ENCODE assay signal across 12 mouse cellular contexts in the genomic region with DNA sequence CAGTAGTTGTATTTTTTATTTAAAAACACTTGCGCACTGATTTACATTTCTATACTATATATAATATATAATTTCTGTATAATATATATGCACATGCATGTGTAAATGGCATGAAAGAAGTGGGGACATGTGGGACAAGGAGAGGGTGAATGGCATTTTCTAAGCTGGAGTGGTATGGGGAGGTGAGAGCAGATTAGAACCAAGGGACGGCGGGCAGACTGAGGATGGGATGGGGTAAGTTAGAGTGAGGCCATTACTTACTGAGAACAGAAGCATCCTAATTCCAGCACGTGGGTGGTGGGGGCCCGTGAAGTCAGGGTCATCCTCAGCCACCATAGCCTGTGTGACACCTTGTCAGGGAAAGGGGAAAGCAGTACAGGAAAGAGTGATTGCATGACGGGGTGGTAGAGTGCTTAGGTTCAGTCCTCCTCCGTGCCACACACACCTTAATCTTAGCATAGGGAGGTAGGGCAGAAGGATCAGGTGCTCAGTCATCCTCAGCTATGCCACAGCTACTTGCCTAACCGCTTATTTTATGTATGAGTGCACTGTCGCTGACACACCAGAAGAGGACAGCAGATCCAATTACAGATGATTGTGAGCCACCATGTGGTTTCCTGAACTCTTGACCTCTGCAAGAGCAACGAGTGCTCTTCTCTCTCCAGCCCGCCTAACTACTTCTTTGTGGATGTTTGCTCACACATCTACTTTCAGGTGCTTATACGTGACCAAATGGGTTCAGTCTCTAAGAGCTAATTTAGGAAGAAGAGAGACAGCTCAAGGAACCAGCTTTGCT. TPM values are rescaled to one million over a fixed set of nuclear protein-coding genes. Genes with fewer than 3 reads are reported as not detected.
DNase-seq lines count a peak whose midpoint lies in the region; ATAC-seq and TF ChIP-seq lines count a peak whose summit lies in the region.
"Had no signal": no experiment of that assay in that cellular context is flagged by ENCODE, and none has a peak within 500 bp of the region (broad histone marks: within the 10 kb centered on the region; RNA-seq: fewer than 3 reads in every experiment).

No protein-coding gene starts in this region.

- peak; percentile 55 for ATAC-seq in forebrain, postnatal 0 days
- no peak; the same call in 1 of the 2 replicates for ATAC-seq in midbrain, embryonic 14.5 days (ENCODE audit: low FRiP score, low TSS enrichment)
- ATAC-seq in megakaryocyte progenitor cell, adult 5-6 weeks (replicated peaks; ENCODE audit: poor library complexity), result no peak

- TF ChIP-seq EP300 in heart, adult 2 months (IDR thresholded peaks at IDR 0.05; ENCODE audit: insufficient read depth, low read depth, low read length), result no peak

- H3K9me3 ChIP-seq in heart, embryonic 10.5 days, result no peaks in the 10 kb centered on the region
- no peaks in the 10 kb centered on the region for H3K9me3 ChIP-seq in forebrain, postnatal 0 days (ENCODE audit: low read length)
- no peaks in the 10 kb centered on the region for H3K9me3 ChIP-seq in midbrain, embryonic 14.5 days (ENCODE audit: control insufficient read depth, low read length)

- peak; percentile 32 for TF ChIP-seq CTCF in heart, adult 2 months (IDR thresholded peaks at IDR 0.05)
- peak; percentile 53; the same call in 1 of the 2 replicates for TF ChIP-seq CTCF in forebrain, postnatal 0 days (IDR thresholded peaks at IDR 0.05; ENCODE audit: low read depth)

- H3K4me1 ChIP-seq in heart, adult 2 months (ENCODE audit: control insufficient read depth, insufficient read depth, low read length), result no peaks in the 10 kb centered on the region
- peaks cover 5% of the 10 kb centered on the region; the same call in 1 of the 2 replicates for H3K4me1 ChIP-seq in heart, embryonic 10.5 days
- H3K4me1 ChIP-seq in forebrain, postnatal 0 days (ENCODE audit: insufficient read depth), result no peaks in the 10 kb centered on the region
- H3K4me1 ChIP-seq in midbrain, embryonic 14.5 days (ENCODE audit: control insufficient read depth, insufficient read depth, low read length), result no peaks in the 10 kb centered on the region

- DNase-seq in heart, adult 2 months, result no peak
- DNase-seq in heart, embryonic 10.5 days (ENCODE audit: low spot score), result no peak
- DNase-seq in A20 (ENCODE audit: low read depth, low spot score), result peak; percentile 9
- peak; percentile 18 for DNase-seq in forebrain, postnatal 0 days
- peak; percentile 3 for DNase-seq in midbrain, embryonic 14.5 days
- no peak for DNase-seq in right cerebral cortex, postnatal 25 days
- no peak for DNase-seq in cerebellum, adult 11-12 months

- H3K79me2 ChIP-seq in heart, adult 2 months (replicated peaks; ENCODE audit: control insufficient read depth, insufficient read depth, low read length), result no peaks in the 10 kb centered on the region

- H3K27ac ChIP-seq in heart, adult 2 months, result no peak overlapping the region
- no peak overlapping the region for H3K27ac ChIP-seq in heart, embryonic 10.5 days
- no peak overlapping the region for H3K27ac ChIP-seq in forebrain, postnatal 0 days (ENCODE audit: low read depth, low read length)
- H3K27ac ChIP-seq in midbrain, embryonic 14.5 days (replicated peaks; ENCODE audit: low read depth, low read length), result no peak overlapping the region

- WGBS in heart, adult 2 months, result 68% methylated on average over 12 of the region's 12 CpGs
- WGBS in heart, embryonic 10.5 days, result 59% methylated on average over 12 of the region's 12 CpGs
- WGBS in forebrain, postnatal 0 days, result 67% methylated on average over 12 of the region's 12 CpGs
- WGBS in midbrain, embryonic 14.5 days, result 72% methylated on average over 12 of the region's 12 CpGs

- intact Hi-C loops in heart, adult 2 months (cut with DNase I), result no loop called here

- H3K4me2 ChIP-seq in forebrain, postnatal 0 days (ENCODE audit: low read depth), result no peak overlapping the region
- no peak overlapping the region for H3K4me2 ChIP-seq in midbrain, embryonic 14.5 days (ENCODE audit: low read length)

- H3K4me3 ChIP-seq in heart, adult 2 months, result no peak overlapping the region
- H3K4me3 ChIP-seq in heart, embryonic 10.5 days, result no peak overlapping the region
- no peak overlapping the region for H3K4me3 ChIP-seq in forebrain, postnatal 0 days (ENCODE audit: low read depth, low read length)
- no peak overlapping the region for H3K4me3 ChIP-seq in midbrain, embryonic 14.5 days (replicated peaks; ENCODE audit: low read depth, low read length)
- H3K4me3 ChIP-seq: erythroblast, embryonic 14.5 days had no signal

- H3K36me3 ChIP-seq in heart, adult 2 months (ENCODE audit: control insufficient read depth, insufficient read depth, low read length), result peaks cover 3% of the 10 kb centered on the region
- H3K36me3 ChIP-seq in heart, embryonic 10.5 days, result peaks cover 32% of the 10 kb centered on the region
- peaks cover 24% of the 10 kb centered on the region for H3K36me3 ChIP-seq in forebrain, postnatal 0 days (ENCODE audit: insufficient read depth)
- H3K36me3 ChIP-seq in midbrain, embryonic 14.5 days (ENCODE audit: control insufficient read depth, insufficient read depth, low read length), result peaks cover 35% of the 10 kb centered on the region

- H3K27me3 ChIP-seq in heart, adult 2 months (ENCODE audit: control insufficient read depth, insufficient read depth, low read length), result no peaks in the 10 kb centered on the region
- no peaks in the 10 kb centered on the region for H3K27me3 ChIP-seq in heart, embryonic 10.5 days (ENCODE audit: insufficient read depth, poor library complexity, severe bottlenecking)
- H3K27me3 ChIP-seq in forebrain, postnatal 0 days (ENCODE audit: insufficient read depth, low read length), result no peaks in the 10 kb centered on the region
- H3K27me3 ChIP-seq in midbrain, embryonic 14.5 days (ENCODE audit: control insufficient read depth, insufficient read depth, low read length), result no peaks in the 10 kb centered on the region

- no peak for TF ChIP-seq POLR2A in heart, adult 2 months (IDR thresholded peaks at IDR 0.05; ENCODE audit: insufficient read depth, low read depth, low read length)

- H3K9ac ChIP-seq in heart, adult 2 months (ENCODE audit: low read depth, low read length), result no peak overlapping the region
- no peak overlapping the region for H3K9ac ChIP-seq in forebrain, postnatal 0 days
- H3K9ac ChIP-seq in midbrain, embryonic 14.5 days (replicated peaks; ENCODE audit: low read length), result no peak overlapping the region

RNA-seq across cellular contexts. Expression of a gene that starts 9.3 kb away (rescaled TPM):
- not detected for total RNA-seq in heart, adult 2 months (2021)
- polyA plus RNA-seq in heart, adult 2 months (2012; rRNA removed), result not detected in 2 replicates
- not detected in 2 replicates for polyA plus RNA-seq in heart, embryonic 10.5 days (2016; fragmentation: Nextera tagmentation; extraction: Ambion mirVana)
- total RNA-seq in forebrain, postnatal 0 days (2014; rRNA removed), result not detected in 2 replicates
- polyA plus RNA-seq in forebrain, postnatal 0 days (2015; fragmentation: Nextera tagmentation; extraction: Ambion mirVana), result not detected in 2 replicates
- polyA plus RNA-seq in midbrain, embryonic 14.5 days (2014; fragmentation: Nextera tagmentation; extraction: Ambion mirVana), result not detected in 2 replicates
- total RNA-seq in megakaryocyte progenitor cell, adult 5-6 weeks (2015), result not detected in 2 replicates
- total RNA-seq in megakaryocyte progenitor cell, adult 5-6 weeks (2017), result not detected in 2 replicates
- total RNA-seq: left cerebral cortex, postnatal 25 days had no signal
- polyA plus RNA-seq: brain, embryonic 14.5 days; erythroblast, embryonic 14.5 days; heart, postnatal 0 days had no signal

RNA-seq across cellular contexts. Expression of a gene that starts 28.6 kb away (rescaled TPM):
- total RNA-seq in heart, adult 2 months (2021), result 10 to 100 TPM; 11.5 to 12.9 TPM
- 14.2 and 15.2 TPM in 2 replicates for polyA plus RNA-seq in heart, adult 2 months (2012; rRNA removed)
- 2.3 and 4.6 TPM in 2 replicates for polyA plus RNA-seq in heart, embryonic 10.5 days (2016; fragmentation: Nextera tagmentation; extraction: Ambion mirVana)
- total RNA-seq in forebrain, postnatal 0 days (2014; rRNA removed), result 1.0 and 2.1 TPM in 2 replicates
- polyA plus RNA-seq in forebrain, postnatal 0 days (2015; fragmentation: Nextera tagmentation; extraction: Ambion mirVana), result 2.5 and 3.9 TPM in 2 replicates
- 55.8 and 59.8 TPM in 2 replicates for polyA plus RNA-seq in midbrain, embryonic 14.5 days (2014; fragmentation: Nextera tagmentation; extraction: Ambion mirVana)
- not detected in 2 replicates for total RNA-seq in megakaryocyte progenitor cell, adult 5-6 weeks (2015)
- total RNA-seq in megakaryocyte progenitor cell, adult 5-6 weeks (2017), result not detected in 2 replicates
- polyA plus RNA-seq: erythroblast, embryonic 14.5 days had no signal

RNA-seq across cellular contexts. Expression of a gene that starts 29.3 kb away (rescaled TPM):
- total RNA-seq in heart, adult 2 months (2021), result 10 to 100 TPM; 30.4 to 44.1 TPM
- polyA plus RNA-seq in heart, adult 2 months (2012; rRNA removed), result 17.6 and 29.4 TPM in 2 replicates
- polyA plus RNA-seq in heart, embryonic 10.5 days (2016; fragmentation: Nextera tagmentation; extraction: Ambion mirVana), result 13.9 and 23.7 TPM in 2 replicates
- total RNA-seq in forebrain, postnatal 0 days (2014; rRNA removed), result 3.8 and 4.7 TPM in 2 replicates
- polyA plus RNA-seq in forebrain, postnatal 0 days (2015; fragmentation: Nextera tagmentation; extraction: Ambion mirVana), result 2.4 and 2.7 TPM in 2 replicates
- polyA plus RNA-seq in midbrain, embryonic 14.5 days (2014; fragmentation: Nextera tagmentation; extraction: Ambion mirVana), result 1.8 and 4.2 TPM in 2 replicates
- total RNA-seq in megakaryocyte progenitor cell, adult 5-6 weeks (2015), result not detected in 2 replicates
- total RNA-seq in megakaryocyte progenitor cell, adult 5-6 weeks (2017), result not detected in 2 replicates
- polyA plus RNA-seq: erythroblast, embryonic 14.5 days had no signal

RNA-seq across cellular contexts. Expression of a gene that starts 35.4 kb away (rescaled TPM):
- 100 to 1,000 TPM; 127 to 148 TPM for total RNA-seq in heart, adult 2 months (2021)
- polyA plus RNA-seq in heart, adult 2 months (2012; rRNA removed), result 52.1 and 73.2 TPM in 2 replicates
- 66.6 and 87.3 TPM in 2 replicates for polyA plus RNA-seq in heart, embryonic 10.5 days (2016; fragmentation: Nextera tagmentation; extraction: Ambion mirVana)
- total RNA-seq in forebrain, postnatal 0 days (2014; rRNA removed), result 179 and 182 TPM in 2 replicates
- 96.4 and 114 TPM in 2 replicates for polyA plus RNA-seq in forebrain, postnatal 0 days (2015; fragmentation: Nextera tagmentation; extraction: Ambion mirVana)
- 95.7 and 109 TPM in 2 replicates for polyA plus RNA-seq in midbrain, embryonic 14.5 days (2014; fragmentation: Nextera tagmentation; extraction: Ambion mirVana)
- total RNA-seq in megakaryocyte progenitor cell, adult 5-6 weeks (2015), result 182 and 187 TPM in 2 replicates
- total RNA-seq in megakaryocyte progenitor cell, adult 5-6 weeks (2017), result 118 and 134 TPM in 2 replicates

RNA-seq across cellular contexts. Expression of a gene that starts 35.7 kb away (rescaled TPM):
- 1 to 10 TPM; 7.8 to 9.9 TPM for total RNA-seq in heart, adult 2 months (2021)
- polyA plus RNA-seq in heart, adult 2 months (2012; rRNA removed), result 2.4 and 3.5 TPM in 2 replicates
- 9.0 TPM in 2 replicates for polyA plus RNA-seq in heart, embryonic 10.5 days (2016; fragmentation: Nextera tagmentation; extraction: Ambion mirVana)
- total RNA-seq in forebrain, postnatal 0 days (2014; rRNA removed), result 6.3 and 22.0 TPM in 2 replicates
- polyA plus RNA-seq in forebrain, postnatal 0 days (2015; fragmentation: Nextera tagmentation; extraction: Ambion mirVana), result 4.9 and 7.6 TPM in 2 replicates
- polyA plus RNA-seq in midbrain, embryonic 14.5 days (2014; fragmentation: Nextera tagmentation; extraction: Ambion mirVana), result 6.5 and 8.1 TPM in 2 replicates
- total RNA-seq in megakaryocyte progenitor cell, adult 5-6 weeks (2015), result 7.9 and 13.2 TPM in 2 replicates
- 13.3 and 14.2 TPM in 2 replicates for total RNA-seq in megakaryocyte progenitor cell, adult 5-6 weeks (2017)

Comparison
In these comparisons a context has a peak if more than half of its experiments do, and no peak if none do; other contexts are left out.
1. DNase-seq: peak in A20 (single experiment), forebrain, postnatal 0 days (single experiment) and midbrain, embryonic 14.5 days (single experiment); none in heart, adult 2 months (0 of 2), heart, embryonic 10.5 days (single experiment), right cerebral cortex, postnatal 25 days (single experiment) and cerebellum, adult 11-12 months (single experiment).